Mouse (Mus musculus) layer of hippocampus, postnatal 25 days (tissue): ENCODE results near the gene Itpk1. TPM values are rescaled to one million over a fixed set of nuclear protein-coding genes. Genes with fewer than 3 reads are reported as not detected.
"Not testable (repeated sequence)": the region's sequence is repeated elsewhere in the genome, so short reads cannot be mapped to it uniquely, and the experiment has no call there.

ENCODE experiments used
- DNase-seq, 2 experiments: peaks; one replicate each; pipeline ENCODE4 v3.0.0; 2022; ENCODE audit warnings: mixed read lengths in 2 of 2, low spot score in 1 of 2; ENCODE audit errors: extremely low spot score in 1 of 2
- total RNA-seq, 2 experiments: library from RNA; stranded (reverse); gene quantifications; 2 replicates each; pipeline ENCODE4 v1.2.3; 2021

The Itpk1 gene
- total RNA-seq, 2 experiments from 2014 or later = 56.4 to 66.2 TPM

DNA sequence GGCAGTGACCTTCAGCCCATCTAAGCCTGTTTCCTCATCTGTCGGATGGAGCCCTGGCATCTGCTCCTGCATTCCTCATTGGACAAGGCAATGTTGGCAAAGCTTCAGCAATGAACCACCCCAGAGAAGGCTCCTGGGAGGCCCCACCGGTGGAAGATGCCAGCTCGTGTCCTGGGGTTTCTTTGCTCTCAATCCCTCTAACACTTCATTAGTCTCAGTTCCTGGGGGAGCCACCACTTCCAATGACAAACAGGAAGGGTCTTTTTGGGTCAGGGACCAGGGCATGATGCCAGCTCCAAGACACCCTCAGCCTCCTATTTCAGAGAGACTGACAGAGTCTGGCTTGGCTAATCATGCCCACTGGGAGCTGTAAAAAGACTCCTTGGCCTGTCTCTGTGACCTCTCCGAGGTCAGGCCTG, 71.6 kb downstream of the Itpk1 start:
- no peak for DNase-seq

DNA sequence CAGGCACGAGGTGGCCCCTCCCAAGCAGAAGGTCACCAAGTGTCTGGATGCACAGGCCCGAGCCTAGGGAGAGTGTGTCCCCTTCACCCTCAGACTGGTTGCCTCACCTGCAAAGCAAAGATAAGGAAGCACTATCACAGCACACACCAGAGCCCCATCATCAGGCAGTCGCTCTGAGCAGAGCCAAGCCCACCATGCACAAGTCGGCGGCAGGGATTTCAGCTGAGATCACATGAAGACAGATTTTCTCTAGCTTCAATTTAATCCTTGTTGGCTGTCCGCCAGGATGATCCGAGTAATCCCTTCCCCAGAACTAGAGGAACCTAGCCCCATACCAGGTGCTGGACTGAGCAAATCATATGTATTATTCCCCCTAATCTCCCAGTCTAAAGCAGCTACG, 73.0 kb downstream of the Itpk1 start:
- DNase-seq = no peak

DNA sequence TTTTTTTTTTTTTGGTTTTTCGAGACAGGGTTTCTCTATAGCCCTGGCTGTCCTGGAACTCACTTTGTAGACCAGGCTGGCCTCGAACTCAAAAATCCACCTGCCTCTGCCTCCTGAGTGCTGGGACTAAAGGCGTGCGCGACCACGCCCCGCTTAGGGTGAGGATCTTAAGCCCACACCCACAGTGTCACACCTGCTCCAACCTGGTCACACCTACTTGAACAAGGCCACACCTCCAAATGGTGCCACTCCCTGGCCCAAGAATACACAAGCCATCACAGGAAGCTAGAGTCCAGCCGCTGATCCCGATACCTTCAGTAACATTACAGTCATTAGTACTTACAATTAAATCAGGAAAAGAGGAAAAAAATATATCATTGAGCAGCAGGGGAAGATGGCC, 74.3 kb downstream of the Itpk1 start:
- DNase-seq = not testable (repeated sequence)

DNA sequence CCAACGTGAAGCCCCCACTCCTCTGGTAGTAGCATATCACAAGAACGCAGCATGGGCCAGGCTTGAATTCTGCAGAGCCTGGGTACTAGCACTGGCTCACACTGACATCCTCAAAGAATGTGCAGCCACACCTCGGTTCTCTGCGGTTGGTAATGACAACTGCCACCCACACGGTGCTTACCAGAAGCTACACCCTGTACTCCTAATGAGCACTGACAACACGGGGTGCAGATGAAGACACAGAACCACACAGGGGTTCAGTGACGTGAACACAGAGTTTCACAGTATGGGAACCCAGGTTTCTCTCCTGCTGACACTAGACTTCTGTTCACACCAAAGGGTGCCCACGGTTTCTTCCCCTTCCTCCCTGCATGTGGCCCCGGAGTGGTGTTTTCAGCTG, 76.5 kb downstream of the Itpk1 start:
- DNase-seq = no peak

DNA sequence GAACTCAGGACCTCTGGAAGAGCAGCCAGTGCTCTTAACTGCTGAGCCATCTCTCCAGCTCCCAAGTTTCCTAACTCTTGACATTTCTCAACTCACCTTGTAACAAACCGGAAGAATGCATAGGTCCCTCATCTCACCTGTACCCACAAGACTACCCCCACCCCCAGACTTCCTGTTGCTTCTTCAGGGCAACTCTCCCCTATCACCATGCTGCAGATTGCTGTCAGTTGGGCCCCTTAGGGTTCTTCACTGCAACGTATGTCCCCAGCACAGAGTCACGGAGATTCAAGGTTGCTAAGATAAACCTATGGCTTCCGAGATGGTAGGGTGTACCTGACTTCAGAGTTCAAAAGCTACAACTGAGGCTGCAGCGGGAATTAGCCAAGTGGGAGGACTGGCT, 77.2 kb downstream of the Itpk1 start:
- DNase-seq = no peak

DNA sequence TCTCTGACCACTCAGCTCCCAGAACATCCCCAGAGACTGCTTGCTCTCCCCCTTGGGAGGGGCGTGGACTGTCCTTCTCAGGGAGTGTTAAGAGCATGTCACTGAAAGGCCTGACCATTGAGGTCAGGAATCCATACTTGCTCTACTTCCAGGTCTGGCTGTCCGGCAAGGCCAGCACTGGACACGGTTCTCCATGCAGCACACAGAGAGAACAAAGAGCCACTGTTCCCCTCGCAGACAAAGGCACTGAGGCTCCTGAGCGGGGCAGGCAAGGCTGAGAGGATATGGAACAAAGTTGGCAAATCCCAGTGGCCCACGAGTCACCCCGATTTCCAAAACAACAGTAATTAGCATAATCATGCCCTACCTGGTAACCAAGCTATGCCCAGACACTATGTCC, 77.9 kb downstream of the Itpk1 start:
- DNase-seq = no peak

DNA sequence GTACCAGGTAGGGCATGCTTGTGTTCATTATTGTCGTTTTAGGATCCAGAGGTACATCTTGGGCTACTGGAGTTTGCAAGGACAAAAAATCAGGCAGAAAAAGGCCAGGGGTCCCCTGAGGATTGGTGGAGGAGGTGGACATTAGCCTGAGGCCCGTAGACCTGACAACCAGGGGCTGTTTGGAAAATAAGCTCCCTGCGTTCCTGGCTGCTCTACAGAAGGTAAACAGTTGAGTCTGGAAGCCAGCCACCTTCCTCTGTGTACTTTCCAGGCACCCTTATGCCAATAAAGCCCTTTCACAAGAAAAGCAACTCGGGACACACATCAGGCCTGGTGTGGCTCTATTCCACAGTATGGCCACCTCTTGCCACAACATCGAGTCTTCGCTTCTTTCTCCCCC, 79.0 kb downstream of the Itpk1 start:
- DNase-seq = no peak

DNA sequence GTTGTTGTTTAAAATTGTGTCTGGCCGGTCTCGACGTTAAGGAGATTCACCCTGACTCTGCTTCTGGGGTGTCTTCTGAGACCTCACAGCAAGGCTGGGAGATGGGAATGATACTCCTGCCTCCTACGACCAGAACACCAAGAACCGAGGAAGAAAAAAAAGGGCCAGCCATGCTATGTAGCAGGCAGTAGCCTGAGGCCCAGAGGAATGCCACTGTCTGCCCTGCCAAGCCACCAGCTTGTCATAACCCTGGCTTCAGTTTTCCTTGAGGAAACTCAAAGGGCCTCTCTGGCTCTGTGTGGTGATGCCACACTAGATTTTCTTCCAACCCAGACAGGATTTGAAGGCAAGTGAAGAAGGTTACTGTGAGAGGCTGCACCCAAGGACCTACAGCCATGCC, 79.6 kb downstream of the Itpk1 start:
- no peak for DNase-seq

DNA sequence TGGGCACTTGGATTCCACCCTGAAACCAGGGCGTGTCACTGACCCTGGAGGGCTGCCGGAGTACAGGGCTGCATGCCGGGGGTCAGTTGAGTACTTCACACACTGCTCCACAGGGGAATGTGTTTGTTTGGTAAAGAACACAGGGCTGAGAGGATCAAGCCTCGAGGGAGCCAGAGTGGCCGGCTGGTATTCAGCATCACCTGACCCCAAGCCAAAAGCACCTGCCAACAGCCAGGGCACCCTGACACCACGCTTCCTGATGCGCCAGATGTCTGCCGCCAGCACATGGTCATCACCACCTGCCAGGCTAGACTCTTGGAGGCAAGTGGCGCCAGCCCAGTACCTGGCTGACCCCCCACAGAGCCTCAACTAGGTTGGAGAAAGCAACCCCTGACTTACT, 80.9 kb downstream of the Itpk1 start:
- DNase-seq = no peak

DNA sequence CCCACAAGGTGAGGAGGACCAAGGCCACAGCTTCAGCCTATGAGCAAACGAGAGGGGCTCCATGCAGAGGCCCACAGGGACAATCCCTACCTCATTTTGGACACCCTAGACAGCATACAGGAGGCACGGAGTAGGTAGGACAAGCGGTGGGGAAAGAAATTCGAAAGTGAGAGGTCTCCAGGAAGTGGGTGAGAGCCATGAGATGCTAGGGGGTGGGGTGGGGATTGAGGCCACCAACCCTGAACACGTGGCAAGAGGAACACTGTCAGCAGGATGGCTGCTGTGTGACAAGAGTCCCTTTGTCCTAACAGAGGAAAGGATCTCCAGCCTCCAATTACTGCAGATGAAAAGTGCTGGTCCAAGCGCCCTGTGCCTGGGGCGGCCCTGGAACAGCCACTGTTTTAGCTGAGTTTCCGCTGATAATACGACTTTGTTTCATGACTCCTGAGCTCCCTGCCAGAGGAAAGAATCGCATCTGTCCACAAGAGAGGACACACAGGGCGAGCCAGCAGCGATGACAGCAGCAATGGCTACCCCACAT, 82.4 kb downstream of the Itpk1 start:
- DNase-seq = no peak

DNA sequence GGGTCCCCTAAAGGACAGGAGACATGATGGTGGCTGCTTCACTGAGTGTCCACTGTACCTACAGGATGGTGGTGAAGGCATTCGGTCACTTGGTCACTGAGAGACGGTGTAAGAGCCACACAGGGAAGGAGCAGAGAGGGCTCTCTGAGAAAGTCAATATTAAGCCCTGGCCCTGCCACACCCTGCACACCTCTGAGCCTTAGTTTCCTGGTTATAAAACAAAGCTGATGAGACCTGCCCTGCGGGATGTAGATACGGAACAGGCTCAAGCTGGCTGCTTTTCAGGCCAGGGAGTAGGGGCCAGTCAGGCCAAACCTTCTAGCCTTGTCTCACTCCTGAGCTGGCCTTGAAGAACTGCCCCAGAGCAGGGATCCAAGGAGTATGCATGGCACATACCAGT, 82.9 kb downstream of the Itpk1 start:
- DNase-seq = no peak

DNA sequence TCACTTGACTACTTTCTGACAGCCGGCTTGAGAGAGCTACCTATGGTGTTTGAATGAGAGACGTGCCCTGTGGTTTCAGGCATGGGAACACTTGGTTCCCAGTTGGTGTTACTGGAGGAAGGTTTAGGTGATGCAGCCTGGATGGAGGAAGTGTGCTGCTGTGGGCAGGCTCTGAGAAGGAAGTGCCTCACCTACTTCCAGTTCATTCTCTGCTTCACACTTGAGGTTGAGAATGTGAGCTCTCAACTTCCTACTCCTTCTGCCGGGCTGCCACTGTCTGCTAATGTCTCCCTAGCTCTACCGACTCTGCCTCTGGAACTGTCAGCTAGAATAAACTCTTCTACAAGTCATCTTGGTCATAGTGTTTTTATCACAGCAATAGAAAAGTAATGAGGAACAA, 83.5 kb downstream of the Itpk1 start:
- no peak for DNase-seq

DNA sequence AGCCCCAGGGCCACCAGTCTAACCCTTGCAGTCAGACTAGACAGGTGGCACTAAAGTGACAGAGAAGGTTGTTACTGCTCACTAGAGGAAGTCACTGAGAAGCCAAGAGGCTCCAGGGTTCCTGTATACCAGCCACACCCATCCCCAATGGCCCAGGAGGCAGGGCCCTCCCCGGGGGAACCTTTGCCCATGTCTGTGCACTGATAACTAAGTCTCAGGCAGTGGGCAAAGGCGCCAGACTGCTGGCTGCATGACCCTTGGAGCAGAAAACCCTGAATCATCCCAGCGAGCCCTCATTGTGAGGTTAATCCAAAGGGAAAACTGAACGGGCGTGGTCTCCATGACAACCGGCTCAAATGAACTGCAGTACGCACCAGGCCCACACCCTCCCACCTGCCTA, 84.8 kb downstream of the Itpk1 start:
- DNase-seq = no peak

DNA sequence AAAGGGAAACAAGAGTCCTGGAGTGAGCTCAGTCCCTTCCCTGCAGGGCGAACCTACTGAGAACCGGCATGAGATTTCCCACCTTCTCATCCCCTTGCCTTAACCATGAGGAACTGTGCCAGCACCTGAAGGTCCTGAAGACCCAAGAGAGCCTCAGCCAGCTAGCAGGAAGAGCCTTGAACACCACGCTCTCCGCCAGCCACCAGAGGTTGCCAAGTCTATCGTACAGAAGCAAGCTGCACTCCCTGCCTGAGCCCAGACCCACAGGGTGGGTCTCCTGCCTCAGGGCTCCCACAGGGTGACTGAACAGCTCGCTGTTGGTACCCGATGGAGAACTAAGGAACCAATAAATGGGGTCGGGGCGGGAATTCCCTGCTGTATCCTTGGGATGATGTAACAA, 86.6 kb downstream of the Itpk1 start:
- DNase-seq = no peak

DNA sequence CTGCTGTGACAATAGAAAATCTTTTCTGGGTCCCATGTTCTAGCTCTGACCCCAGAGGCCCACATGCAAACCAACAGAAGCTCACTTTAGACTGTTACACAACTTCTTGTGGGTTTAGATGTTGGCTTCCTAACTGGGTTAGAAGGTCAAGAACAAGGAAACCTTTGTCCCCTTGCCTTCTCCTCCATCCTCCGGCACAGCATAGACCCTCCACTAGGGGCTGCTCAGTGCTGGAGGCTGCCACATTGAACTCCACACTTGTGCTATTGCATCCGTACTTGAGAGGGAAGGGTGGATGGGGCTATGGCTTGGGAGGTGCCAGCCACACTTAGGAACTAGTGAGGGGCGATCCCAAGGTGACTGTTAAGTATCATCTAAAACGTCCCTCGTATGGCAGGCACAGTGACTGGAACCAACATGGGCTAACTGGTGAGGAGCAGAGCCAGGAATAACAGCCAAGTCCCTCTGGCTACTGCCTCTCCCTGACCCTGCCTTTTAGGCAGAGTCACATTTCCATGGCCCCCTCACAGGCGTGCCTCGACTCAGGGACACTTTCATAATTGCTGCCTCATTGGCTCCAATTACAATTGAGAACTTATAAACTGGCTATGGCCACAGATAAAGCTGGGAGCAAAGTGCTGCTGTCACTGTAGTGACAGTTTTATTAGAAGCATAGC, 87.7 kb downstream of the Itpk1 start:
- no peak for DNase-seq

DNA sequence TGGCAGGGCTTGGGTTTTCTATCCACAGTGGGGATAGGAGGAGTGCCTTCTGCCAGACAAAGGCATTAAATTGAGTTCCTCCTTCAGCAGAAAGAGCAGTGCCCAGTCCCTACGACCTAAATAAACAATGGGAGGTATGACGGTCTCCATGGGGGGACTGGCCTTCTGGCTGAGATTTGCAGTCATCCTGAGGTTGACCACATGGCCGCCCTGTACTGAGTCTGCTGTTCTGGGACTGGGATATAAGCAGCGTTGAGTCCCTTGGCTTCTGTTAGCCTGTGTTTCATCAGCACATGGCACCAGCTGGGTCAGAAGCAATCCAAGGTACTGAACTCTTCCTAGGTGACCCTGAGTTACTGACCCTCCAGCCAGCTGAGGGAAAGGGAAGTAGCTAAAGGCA, 88.5 kb downstream of the Itpk1 start:
- DNase-seq = no peak

DNA sequence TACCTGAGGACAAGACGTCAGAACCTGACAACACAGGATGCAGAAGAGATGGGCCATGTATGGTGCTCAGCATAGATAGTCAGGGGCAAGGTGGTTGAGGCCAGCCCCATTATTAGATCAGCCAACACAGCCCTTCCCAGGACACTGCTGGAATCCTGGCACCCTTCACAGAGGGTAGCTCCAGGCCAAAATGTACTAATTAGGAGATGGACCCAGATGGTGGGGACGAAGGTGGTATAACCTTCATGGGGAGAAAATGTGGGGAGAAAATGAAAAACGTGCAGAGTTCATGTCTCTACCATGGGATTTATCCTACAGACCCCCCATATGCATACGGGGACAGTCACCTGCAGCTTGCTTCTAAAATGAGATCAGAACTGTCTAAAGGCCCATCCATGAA, 91.3 kb downstream of the Itpk1 start:
- DNase-seq = no peak

DNA sequence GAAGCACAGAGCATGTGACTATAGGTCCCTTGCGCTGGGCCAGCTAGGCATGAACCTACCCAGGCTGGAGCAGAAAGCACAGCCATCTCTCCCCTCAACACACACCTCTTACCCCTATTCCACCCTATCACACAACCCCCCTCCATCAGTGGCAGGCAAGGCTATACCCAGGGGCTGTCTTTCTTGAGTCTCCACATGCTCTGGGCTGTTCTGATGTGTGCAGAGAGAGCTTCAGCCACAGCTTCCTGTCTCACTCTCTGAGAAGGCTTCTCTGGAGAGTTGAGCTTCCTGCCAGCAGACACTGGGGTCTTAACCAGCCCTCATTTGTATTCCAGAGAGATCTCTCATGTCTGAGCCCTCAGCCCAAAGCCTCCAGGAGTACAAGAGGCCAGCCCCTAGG, 92.3 kb downstream of the Itpk1 start:
- no peak for DNase-seq

DNA sequence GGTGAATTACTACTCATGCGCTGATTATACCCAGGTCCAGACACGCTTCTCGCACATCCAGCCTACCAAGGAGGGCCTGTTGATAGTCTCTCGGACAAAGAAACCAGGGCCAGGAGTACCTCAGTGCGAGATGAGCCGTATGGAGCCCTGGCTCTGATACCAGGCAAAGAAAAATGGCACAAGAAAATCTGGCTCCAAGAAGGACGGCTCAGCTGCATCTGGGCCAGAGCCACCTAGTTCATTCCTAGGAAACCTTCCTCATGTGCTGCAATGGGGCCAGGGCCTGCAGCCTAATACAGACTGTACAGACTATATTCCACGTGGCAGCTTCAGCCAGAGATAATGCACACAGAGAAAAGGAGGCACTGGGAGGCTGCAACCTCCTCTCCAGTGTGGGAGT, 93.8 kb downstream of the Itpk1 start:
- no peak for DNase-seq

DNA sequence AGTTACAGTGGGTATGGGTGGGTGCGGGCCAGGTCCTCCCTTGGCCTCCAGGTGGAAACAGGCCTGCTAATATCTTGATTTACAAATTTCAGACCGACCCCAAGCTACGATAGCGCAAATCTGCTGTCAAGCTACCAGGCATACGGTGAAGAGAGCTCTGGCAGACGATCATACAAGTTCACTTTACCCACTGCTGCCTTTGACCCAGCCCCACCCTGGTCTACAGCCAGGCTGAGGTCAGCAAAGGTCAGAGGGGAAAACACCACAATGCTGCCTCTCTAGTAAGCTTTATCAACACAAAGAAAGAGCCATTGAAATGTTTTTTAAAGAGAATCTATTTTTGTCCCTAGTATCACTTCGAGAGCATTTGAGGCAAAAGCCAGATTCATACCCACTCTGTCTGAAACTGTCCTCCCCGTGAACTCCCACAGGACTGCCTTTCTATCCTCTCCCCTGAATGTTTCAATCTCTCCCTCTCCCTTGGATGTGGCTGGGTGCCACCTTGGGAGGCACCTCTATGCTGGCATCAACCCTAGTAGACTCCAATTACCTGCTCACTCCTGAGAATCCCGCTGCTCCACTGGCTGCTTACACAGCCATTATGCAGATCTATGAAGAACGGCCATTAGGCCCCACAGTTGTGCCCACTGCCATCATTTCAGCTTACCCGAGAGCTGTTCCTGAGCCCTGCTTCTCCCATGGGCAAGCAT, 96.8 kb downstream of the Itpk1 start:
- no peak for DNase-seq

DNA sequence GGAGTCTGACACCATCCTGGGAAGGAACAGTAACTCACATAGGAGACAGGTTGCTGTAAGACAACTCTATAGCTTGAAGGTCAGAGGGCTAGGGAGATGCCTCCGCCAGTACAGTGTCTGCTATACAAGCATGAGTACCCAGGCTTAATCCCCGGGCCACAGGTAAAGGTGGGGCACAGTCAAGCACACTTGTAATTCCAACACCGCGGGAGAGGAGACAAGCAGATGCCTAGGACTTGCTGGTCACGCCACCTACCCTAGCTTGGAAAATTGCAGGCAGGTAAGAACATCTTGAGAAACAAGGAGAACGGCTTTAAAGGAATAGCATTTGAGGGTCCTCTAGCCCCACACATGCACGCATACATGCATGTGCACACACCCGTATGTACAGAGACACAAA, 97.7 kb downstream of the Itpk1 start:
- no peak for DNase-seq

DNA sequence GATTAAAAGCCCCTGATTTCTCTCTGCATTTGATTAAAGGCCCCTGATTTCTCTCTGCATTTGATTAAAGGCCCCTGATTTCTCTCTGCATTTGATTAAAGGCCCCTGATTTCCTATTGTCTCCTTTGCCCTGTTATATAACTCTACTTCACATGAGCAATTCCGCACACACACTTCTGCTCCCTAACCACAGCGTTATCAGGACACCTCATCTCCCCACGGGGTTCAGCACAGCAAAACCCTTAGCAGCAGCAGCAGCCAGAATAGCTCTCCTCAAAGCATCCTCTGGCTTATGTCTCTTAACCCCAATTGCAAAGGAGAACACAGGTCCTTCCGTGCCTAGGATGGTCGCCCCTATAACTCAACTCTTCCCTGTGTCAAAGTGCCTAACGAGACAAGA, 99.1 kb downstream of the Itpk1 start:
- DNase-seq = no peak
